Mouse (Mus musculus) intestine, embryonic 15.5 days (tissue): ENCODE measurements around the gene Gm3238. TPM values are rescaled to one million over a fixed set of nuclear protein-coding genes. Genes with fewer than 3 reads are reported as not detected.
"Not testable (repeated sequence)": the region's sequence is repeated elsewhere in the genome, so short reads cannot be mapped to it uniquely, and the experiment has no call there.

Source experiments
- ATAC-seq: fragments of 200-750 bp; cut with Nextera tagmentation; 2 replicates; pipeline ENCODE4 v1.8.0; 2017; ENCODE audit warnings: moderate TSS enrichment, moderate library complexity
- H3K27ac ChIP-seq: fragments of 300-500 bp; sonication (generic); 2 replicates; pipeline ENCODE4 v1.5.1; 2015; ENCODE audit warnings: mild to moderate bottlenecking, inconsistent platforms
- H3K27me3 ChIP-seq: fragments of 300-500 bp; sonication (generic); replicated peaks from 2 replicates; pipeline ENCODE4 v1.6.1; 2015; ENCODE audit warnings: inconsistent platforms
- H3K36me3 ChIP-seq: fragments of 300-500 bp; sonication (generic); 2 replicates; pipeline ENCODE4 v1.6.1; 2015; ENCODE audit warnings: inconsistent platforms
- H3K4me1 ChIP-seq: fragments of 300-500 bp; sonication (generic); replicated peaks from 2 replicates; pipeline ENCODE4 v1.6.1; 2015; ENCODE audit warnings: inconsistent platforms
- H3K4me2 ChIP-seq: fragments of 300-500 bp; sonication (generic); replicated peaks from 2 replicates; pipeline ENCODE4 v1.6.1; 2015; ENCODE audit warnings: mild to moderate bottlenecking, inconsistent platforms
- H3K4me3 ChIP-seq: fragments of 300-500 bp; sonication (generic); replicated peaks from 2 replicates; pipeline ENCODE4 v1.5.1; 2015; ENCODE audit warnings: inconsistent platforms
- H3K9ac ChIP-seq: fragments of 300-500 bp; sonication (generic); 2 replicates; pipeline ENCODE4 v1.6.1; 2015; ENCODE audit warnings: inconsistent platforms
- H3K9me3 ChIP-seq: fragments of 300-500 bp; sonication (generic); 2 replicates; pipeline ENCODE4 v1.6.1; 2016; ENCODE audit warnings: inconsistent platforms
- WGBS: fragments of 180-500 bp; shearing (Covaris S2); methylation state at CpG from one replicate; pipeline ENCODE4 v1.1.7; 2015; 5-methylcytosine and 5-hydroxymethylcytosine counted together
- polyA plus RNA-seq: library from polyadenylated mRNA; unstranded; fragments of >200 nt; fragmentation: Nextera tagmentation; extraction: Ambion mirVana; gene quantifications from 2 replicates; pipeline ENCODE4 v1.2.1, GENCODE M21; 2015

Gm3238 gene
- polyA plus RNA-seq, 1 experiment from 2014 or later = not detected

GRCm38 (mm10) chr10:77783396-77783795 is 12.3 kb upstream of the Gm3238 start:
- H3K36me3 ChIP-seq = not testable (repeated sequence)
- 85% methylated on average over 3 of the region's 3 CpGs for WGBS

GRCm38 (mm10) chr10:77782442-77782841 is 11.3 kb upstream of the Gm3238 start, which contains the start of gene Gm3250:
Gene Gm3250, minus strand, starts transcription at chr10:77782542.
- not testable (repeated sequence) for ATAC-seq, H3K4me1 ChIP-seq
- WGBS = 67% methylated on average over 1 of the region's 1 CpGs

More at GRCm38 (mm10) chr10:77783396-77783795, 12.3 kb upstream of the Gm3238 start:
- H3K4me2 ChIP-seq, H3K27ac ChIP-seq, H3K27me3 ChIP-seq, ATAC-seq, H3K9me3 ChIP-seq, H3K4me1 ChIP-seq, H3K4me3 ChIP-seq, H3K9ac ChIP-seq: not testable (repeated sequence)

GRCm38 (mm10) chr10:77776844-77777243 is 5.7 kb upstream of the Gm3238 start, which contains the start of gene Gm7138:
Gene Gm7138, minus strand, starts transcription at chr10:77776944.
- 78% methylated on average over 1 of the region's 1 CpGs for WGBS
- H3K27me3 ChIP-seq, ATAC-seq, H3K9me3 ChIP-seq, H3K4me1 ChIP-seq, H3K27ac ChIP-seq, H3K4me3 ChIP-seq, H3K36me3 ChIP-seq, H3K4me2 ChIP-seq, H3K9ac ChIP-seq: not testable (repeated sequence)

More at GRCm38 (mm10) chr10:77782442-77782841, 11.3 kb upstream of the Gm3238 start, which contains the start of gene Gm3250:
- H3K27me3 ChIP-seq, H3K9ac ChIP-seq, H3K4me3 ChIP-seq, H3K36me3 ChIP-seq, H3K9me3 ChIP-seq, H3K27ac ChIP-seq, H3K4me2 ChIP-seq: not testable (repeated sequence)

- 68% methylated on average over 2 of the region's 3 CpGs for WGBS
- H3K27me3 ChIP-seq, H3K27ac ChIP-seq, ATAC-seq, H3K36me3 ChIP-seq, H3K4me1 ChIP-seq, H3K4me3 ChIP-seq, H3K9me3 ChIP-seq, H3K9ac ChIP-seq, H3K4me2 ChIP-seq: not testable (repeated sequence)
These were observed 1.0 kb upstream of the Gm3238 start for GRCm38 (mm10) chr10:77772142-77772541.

- Histone ChIP-seq H3K36me3 (no peaks in the 10 kb centered on the region), H3K27me3 (no peaks in the 10 kb centered on the region), H3K4me2 (no peak overlapping the region), H3K27ac (no peak overlapping the region), H3K4me3 (no peak overlapping the region), H3K9me3 (no peaks in the 10 kb centered on the region), H3K4me1 (no peaks in the 10 kb centered on the region), H3K9ac (no peak overlapping the region)
- ATAC-seq = no peak
- 73% methylated on average over 1 of the region's 1 CpGs for WGBS
These were observed 1.4 kb downstream of the Gm3238 start for GRCm38 (mm10) chr10:77769727-77770126.

GRCm38 (mm10) chr10:77759582-77759981 is 11.5 kb downstream of the Gm3238 start, which contains the start of gene Gm3233:
Gene Gm3233, minus strand, starts transcription at chr10:77759682.
- 78% methylated on average over 1 of the region's 1 CpGs for WGBS
- not testable (repeated sequence) for H3K9ac ChIP-seq, H3K4me1 ChIP-seq, H3K36me3 ChIP-seq, H3K4me2 ChIP-seq, H3K27ac ChIP-seq, H3K4me3 ChIP-seq, H3K27me3 ChIP-seq, ATAC-seq, H3K9me3 ChIP-seq

- Histone ChIP-seq H3K4me3 (no peak overlapping the region), H3K9me3 (no peaks in the 10 kb centered on the region), H3K27me3 (no peaks in the 10 kb centered on the region), H3K4me1 (no peaks in the 10 kb centered on the region), H3K9ac (no peak overlapping the region), H3K36me3 (no peaks in the 10 kb centered on the region), H3K27ac (no peak overlapping the region), H3K4me2 (no peak overlapping the region)
- ATAC-seq = no peak
These were observed 17.7 kb downstream of the Gm3238 start for GRCm38 (mm10) chr10:77753448-77753847.

GRCm38 (mm10) chr10:77752312-77752711 is 18.8 kb downstream of the Gm3238 start:
- H3K27me3 ChIP-seq, H3K4me3 ChIP-seq, H3K36me3 ChIP-seq, H3K4me1 ChIP-seq, H3K9me3 ChIP-seq, ATAC-seq, H3K27ac ChIP-seq, H3K4me2 ChIP-seq, H3K9ac ChIP-seq: not testable (repeated sequence)
- 61% methylated on average over 3 of the region's 3 CpGs for WGBS

GRCm38 (mm10) chr10:77751254-77751653 is 19.9 kb downstream of the Gm3238 start, which contains the start of gene Gm9736:
Gene Gm9736, minus strand, starts transcription at chr10:77751354.
- not testable (repeated sequence) for H3K9ac ChIP-seq, H3K4me3 ChIP-seq, ATAC-seq, H3K4me2 ChIP-seq, H3K27ac ChIP-seq, H3K4me1 ChIP-seq, H3K27me3 ChIP-seq, H3K9me3 ChIP-seq, H3K36me3 ChIP-seq
- WGBS = 75% methylated on average over 1 of the region's 1 CpGs

- not testable (repeated sequence) for H3K4me3 ChIP-seq, H3K4me1 ChIP-seq, ATAC-seq, H3K27ac ChIP-seq, H3K36me3 ChIP-seq, H3K4me2 ChIP-seq, H3K27me3 ChIP-seq, H3K9me3 ChIP-seq, H3K9ac ChIP-seq
- WGBS = 90% methylated on average over 1 of the region's 1 CpGs
These were observed 20.4 kb downstream of the Gm3238 start for GRCm38 (mm10) chr10:77750686-77751085.

GRCm38 (mm10) chr10:77741924-77742688 is 29.0 kb downstream of the Gm3238 start, which contains the start of gene Gm18596:
Gene Gm18596, minus strand, starts transcription at chr10:77742638.
- not testable (repeated sequence) for H3K27ac ChIP-seq, H3K36me3 ChIP-seq, H3K9me3 ChIP-seq, H3K4me1 ChIP-seq, H3K9ac ChIP-seq, H3K27me3 ChIP-seq, ATAC-seq, H3K4me3 ChIP-seq, H3K4me2 ChIP-seq
- 61% methylated on average over 5 of the region's 5 CpGs for WGBS

- 81% methylated on average over 4 of the region's 4 CpGs for WGBS
These were observed 32.2 kb downstream of the Gm3238 start for GRCm38 (mm10) chr10:77738929-77739328.

GRCm38 (mm10) chr10:77735928-77736327 is 35.2 kb downstream of the Gm3238 start:
- Histone ChIP-seq H3K9ac (no peak overlapping the region), H3K9me3 (peaks cover 6% of the 10 kb centered on the region; the same call in 1 of the 2 replicates), H3K4me3 (no peak overlapping the region), H3K27me3 (no peaks in the 10 kb centered on the region), H3K4me1 (no peaks in the 10 kb centered on the region), H3K36me3 (no peaks in the 10 kb centered on the region), H3K4me2 (no peak overlapping the region), H3K27ac (no peak overlapping the region)
- WGBS = 83% methylated on average over 1 of the region's 1 CpGs
- ATAC-seq = no peak

More at GRCm38 (mm10) chr10:77738929-77739328, 32.2 kb downstream of the Gm3238 start:
- no peaks in the 10 kb centered on the region for H3K27me3 ChIP-seq
- no peak overlapping the region for H3K4me2 ChIP-seq
- H3K27ac ChIP-seq = no peak overlapping the region
- H3K36me3 ChIP-seq = no peaks in the 10 kb centered on the region
- no peak for ATAC-seq
- peaks cover 6% of the 10 kb centered on the region; the same call in 1 of the 2 replicates for H3K9me3 ChIP-seq
- no peak overlapping the region for H3K9ac ChIP-seq
- no peaks in the 10 kb centered on the region for H3K4me1 ChIP-seq
- no peak overlapping the region for H3K4me3 ChIP-seq
